Mouse (Mus musculus) ES-Bruce4 (cell line): ENCODE results near the gene Fkbp11.

Source experiments
- CTCF ChIP-seq: IDR thresholded peaks from one replicate; pipeline ENCODE4 v1.8.1; 2011; ENCODE audit warnings: low read depth, low read length
- EP300 ChIP-seq: IDR thresholded peaks from 2 replicates; pipeline ENCODE4 v1.6.1; 2011; ENCODE audit warnings: low read depth, low read length; ENCODE audit not compliant: insufficient read depth
- POLR2A ChIP-seq: IDR thresholded peaks from one replicate; pipeline ENCODE4 v1.8.1; 2011; ENCODE audit warnings: low read length; ENCODE audit not compliant: insufficient read depth

- TF ChIP-seq POLR2A (no peak), CTCF (no peak), EP300 (no peak)
Measured at GRCm38 (mm10) chr15:98692171-98692715, 35.8 kb downstream of the Fkbp11 start.
